Mouse (Mus musculus) E14TG2a.4 (cell line): ENCODE measurements around the gene Fnbp1l.
A peak's percentile ranks its signal among the peaks of the same experiment; 100 is the strongest.

Experiments used
- H3K27me3 ChIP-seq: 2 replicates; pipeline ENCODE4 v1.6.1; 2014; ENCODE audit warnings: low read length, control low read depth; ENCODE audit not compliant: insufficient read depth
- H3K36me3 ChIP-seq: 2 replicates; pipeline ENCODE4 v1.6.1; 2014; ENCODE audit warnings: low read length, control low read depth; ENCODE audit not compliant: insufficient read depth
- H3K4me1 ChIP-seq: replicated peaks from 2 replicates; pipeline ENCODE4 v1.6.1; 2014; ENCODE audit warnings: low read depth, low read length, control low read depth
- H3K4me3 ChIP-seq: replicated peaks from 2 replicates; pipeline ENCODE4 v1.5.1; 2014; ENCODE audit warnings: mild to moderate bottlenecking, low read length
- H3K9me3 ChIP-seq: 2 replicates; pipeline ENCODE4 v1.6.1; 2014; ENCODE audit warnings: low read length, control low read depth
- CTCF ChIP-seq: conservative IDR thresholded peaks from 2 replicates; pipeline ENCODE4 v1.5.1; 2014; ENCODE audit warnings: low read length
- NANOG ChIP-seq: IDR thresholded peaks from 2 replicates; pipeline ENCODE4 v1.6.1; 2014; ENCODE audit warnings: borderline replicate concordance, low read length, mixed read lengths
- POU5F1 ChIP-seq: IDR thresholded peaks from 2 replicates; pipeline ENCODE4 v1.6.1; 2014; ENCODE audit warnings: low read length, borderline replicate concordance

Fnbp1l gene

DNA sequence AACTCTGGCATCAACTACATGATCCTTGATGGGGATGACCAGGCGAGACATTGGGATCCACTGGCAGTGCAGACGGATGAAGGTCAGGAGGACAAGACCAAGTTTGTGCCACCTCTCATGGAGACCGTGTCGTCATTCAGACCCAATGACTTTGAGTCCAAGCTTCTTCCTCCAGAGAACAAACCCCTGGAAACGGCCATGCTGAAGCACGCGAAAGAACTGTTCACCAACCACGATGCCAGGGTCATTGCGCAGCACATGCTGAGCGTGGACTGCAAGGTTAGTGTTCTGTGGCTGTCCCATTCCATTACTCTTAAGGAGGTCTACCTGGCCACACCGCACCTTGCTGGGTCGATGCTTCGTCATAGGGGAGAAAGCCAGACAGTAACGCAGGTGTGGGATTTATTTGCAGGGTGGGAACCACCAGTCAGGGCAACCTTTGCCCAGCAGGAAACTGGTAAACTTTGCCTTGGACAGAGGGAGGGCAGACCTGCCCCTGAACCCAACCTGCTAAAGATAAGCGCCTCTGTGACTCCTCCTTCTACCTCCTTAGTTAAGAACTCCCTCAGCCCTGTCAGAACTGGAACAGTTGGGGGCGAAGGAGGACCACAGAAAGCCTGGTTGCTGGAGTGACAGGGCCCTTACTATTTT, 106.7 kb downstream of the Fnbp1l start:
- no peaks in the 10 kb centered on the region for H3K9me3 ChIP-seq
- peaks cover 69% of the 10 kb centered on the region for H3K36me3 ChIP-seq
- peaks cover 65% of the 10 kb centered on the region for H3K4me1 ChIP-seq
- no peak overlapping the region for H3K4me3 ChIP-seq
- TF ChIP-seq NANOG, result no peak
- no peak for TF ChIP-seq CTCF
- no peak for TF ChIP-seq POU5F1
- no peaks in the 10 kb centered on the region for H3K27me3 ChIP-seq

DNA sequence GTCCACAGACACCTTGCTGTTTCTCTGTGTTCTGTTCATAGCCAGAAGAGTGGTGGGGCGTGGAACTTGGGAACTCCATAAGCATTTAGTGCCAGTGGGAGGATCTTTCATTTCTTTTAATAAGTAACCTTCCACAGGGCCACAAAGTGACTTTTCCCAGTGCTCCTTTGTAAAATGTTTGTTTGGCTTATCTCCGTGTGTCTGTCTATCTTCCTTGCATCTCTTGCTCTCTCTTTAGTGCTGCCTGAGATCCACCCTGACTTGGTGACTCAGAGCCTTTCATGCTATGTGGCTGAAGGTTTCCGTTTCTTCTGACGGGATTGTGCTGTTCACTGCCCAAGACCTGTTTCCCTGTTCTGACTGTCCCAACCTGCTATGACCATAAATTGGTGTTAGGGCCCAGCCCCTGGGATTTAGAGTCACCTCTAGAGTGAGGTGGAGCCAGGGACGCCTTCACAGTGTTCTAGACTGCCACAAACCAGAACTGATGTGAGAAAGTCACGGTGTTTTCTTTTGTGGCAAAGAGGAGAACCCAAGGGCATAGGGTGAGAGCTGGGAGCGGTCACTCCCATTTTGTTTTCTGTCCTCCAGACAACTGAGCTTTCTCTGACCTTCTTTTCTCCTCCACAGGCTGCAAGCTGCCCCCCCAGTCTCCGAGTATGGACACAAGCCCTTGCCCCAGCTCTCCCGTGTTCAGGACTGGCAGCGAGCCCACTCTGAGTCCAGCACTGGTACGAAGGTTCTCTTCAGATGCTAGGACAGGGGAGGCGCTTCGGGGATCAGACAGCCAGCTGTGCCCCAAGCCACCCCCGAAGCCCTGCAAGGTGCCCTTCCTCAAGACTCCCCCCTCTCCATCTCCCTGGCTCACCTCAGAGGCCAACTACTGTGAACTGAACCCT, 107.5 kb downstream of the Fnbp1l start:
- no peak for TF ChIP-seq NANOG
- TF ChIP-seq POU5F1, result no peak
- no peak for TF ChIP-seq CTCF
- no peaks in the 10 kb centered on the region for H3K9me3 ChIP-seq
- H3K4me3 ChIP-seq, result no peak overlapping the region
- H3K36me3 ChIP-seq, result peaks cover 61% of the 10 kb centered on the region
- no peaks in the 10 kb centered on the region for H3K27me3 ChIP-seq
- H3K4me1 ChIP-seq, result peaks cover 72% of the 10 kb centered on the region

DNA sequence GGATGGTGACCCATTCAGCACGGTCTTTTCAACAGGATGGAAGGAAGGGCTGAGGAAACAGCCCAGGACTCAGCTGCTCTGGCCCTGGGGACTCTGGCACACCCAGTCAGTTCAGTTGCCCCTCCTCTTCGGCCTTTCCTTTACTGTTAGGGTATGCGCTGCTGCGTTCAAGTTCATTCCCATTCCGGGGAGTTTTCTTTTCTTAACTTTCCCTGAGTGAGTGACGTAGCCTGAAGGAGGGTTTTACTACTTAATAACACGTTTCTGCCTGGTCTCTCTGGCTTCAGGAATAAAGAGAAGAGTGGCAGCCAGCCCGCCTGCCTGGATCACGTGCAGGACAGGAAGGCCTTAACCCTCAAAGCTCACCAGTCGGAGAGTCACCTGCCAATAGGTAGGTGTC, 108.6 kb downstream of the Fnbp1l start:
- Histone ChIP-seq H3K4me3 (peak overlapping the region; percentile 43), H3K9me3 (no peaks in the 10 kb centered on the region), H3K4me1 (peaks cover 72% of the 10 kb centered on the region), H3K36me3 (peaks cover 55% of the 10 kb centered on the region), H3K27me3 (no peaks in the 10 kb centered on the region)
- TF ChIP-seq CTCF, result no peak
- no peak for TF ChIP-seq POU5F1
- TF ChIP-seq NANOG, result no peak

DNA sequence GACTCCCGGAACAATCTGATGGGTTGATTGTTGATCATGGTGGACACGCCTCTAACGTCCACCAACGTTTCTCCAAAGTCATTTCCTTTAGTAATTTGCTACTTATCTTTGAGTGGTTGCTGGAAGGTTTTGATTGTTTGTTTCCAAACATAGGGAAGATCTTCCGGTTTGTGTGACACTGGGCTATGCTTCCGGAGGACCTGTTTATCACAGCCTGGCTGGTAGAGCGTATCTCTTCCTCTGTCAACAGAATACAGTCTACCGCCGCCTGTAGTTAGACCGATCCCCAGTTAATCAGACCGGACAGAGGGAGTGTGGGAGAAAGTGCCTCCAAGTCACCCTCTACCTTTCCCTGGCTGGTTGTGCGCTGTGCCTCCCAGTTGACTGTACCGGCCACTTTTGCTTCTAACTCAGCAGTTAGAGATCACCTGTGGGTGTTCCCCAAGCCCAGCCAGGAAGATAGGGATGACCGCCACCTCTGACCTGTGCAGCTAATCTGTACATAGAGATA, 109.2 kb downstream of the Fnbp1l start:
- Histone ChIP-seq H3K36me3 (peaks cover 48% of the 10 kb centered on the region), H3K4me3 (peak overlapping the region; percentile 43), H3K9me3 (no peaks in the 10 kb centered on the region), H3K4me1 (peaks cover 68% of the 10 kb centered on the region), H3K27me3 (no peaks in the 10 kb centered on the region)
- no peak for TF ChIP-seq NANOG
- no peak for TF ChIP-seq CTCF
- TF ChIP-seq POU5F1, result no peak

DNA sequence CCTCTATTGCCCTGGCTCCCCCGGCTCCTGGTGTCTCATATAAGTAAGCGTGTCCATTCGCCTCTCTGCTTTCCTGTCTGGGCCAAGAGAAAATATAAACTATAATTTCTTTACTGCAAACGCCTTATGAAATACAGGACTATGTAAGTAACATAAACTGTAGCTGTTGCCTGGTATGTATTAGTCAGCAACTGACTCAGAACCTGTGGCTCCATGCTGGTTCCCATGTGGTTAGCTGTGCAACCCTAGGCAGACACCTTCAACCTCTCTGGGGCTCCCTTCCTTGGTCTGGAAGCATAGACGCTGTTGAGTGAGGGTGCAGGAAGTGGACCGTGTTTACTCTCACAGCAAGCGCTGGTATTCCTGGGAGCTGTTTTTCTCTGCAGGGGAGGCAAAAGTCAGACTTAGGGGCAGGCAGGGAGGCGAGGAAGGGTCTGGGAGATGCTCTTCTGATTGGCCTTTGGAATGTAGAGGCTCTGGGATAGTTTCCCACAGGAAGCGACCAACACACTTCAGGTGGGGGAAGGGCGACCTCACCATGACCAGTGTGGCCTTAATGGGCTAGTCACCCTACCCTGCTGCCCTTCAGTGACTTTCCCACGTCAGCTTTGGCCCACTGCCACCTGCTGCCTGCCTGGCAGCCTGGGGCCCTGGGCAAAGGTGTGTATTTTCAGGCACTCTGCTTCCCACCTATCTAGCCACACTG, 109.8 kb downstream of the Fnbp1l start:
- no peak overlapping the region for H3K4me3 ChIP-seq
- peaks cover 48% of the 10 kb centered on the region for H3K36me3 ChIP-seq
- TF ChIP-seq NANOG, result no peak
- no peak for TF ChIP-seq CTCF
- no peak for TF ChIP-seq POU5F1
- H3K27me3 ChIP-seq, result no peaks in the 10 kb centered on the region
- no peaks in the 10 kb centered on the region for H3K9me3 ChIP-seq
- peaks cover 68% of the 10 kb centered on the region for H3K4me1 ChIP-seq

DNA sequence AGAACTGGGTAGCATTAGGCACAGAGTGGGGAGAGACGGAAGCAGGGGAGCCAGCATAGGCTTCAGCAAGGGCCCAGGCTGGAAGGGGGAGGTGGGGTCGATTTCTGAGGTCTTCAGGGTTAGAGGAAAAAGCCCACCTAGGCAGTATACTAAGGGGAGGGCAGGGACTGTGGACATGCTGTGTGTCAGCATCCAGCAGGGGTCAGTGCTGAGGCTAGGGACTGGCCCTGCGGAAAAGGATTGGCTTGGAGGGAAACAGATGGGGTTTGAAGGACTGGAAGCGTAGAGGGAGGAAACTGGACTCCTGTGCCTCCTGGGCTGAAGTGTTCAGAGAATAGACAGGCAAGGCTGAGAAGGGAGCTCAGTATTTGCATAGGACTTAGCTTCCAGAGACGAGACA, 110.4 kb downstream of the Fnbp1l start:
- Histone ChIP-seq H3K4me3 (0 out of 2 replicates have a peak overlapping the region, but pooled peaks have one; percentile 75), H3K27me3 (no peaks in the 10 kb centered on the region), H3K4me1 (peaks cover 72% of the 10 kb centered on the region), H3K36me3 (peaks cover 44% of the 10 kb centered on the region), H3K9me3 (no peaks in the 10 kb centered on the region)
- TF ChIP-seq CTCF (peak; percentile 57), NANOG (no peak), POU5F1 (no peak)

DNA sequence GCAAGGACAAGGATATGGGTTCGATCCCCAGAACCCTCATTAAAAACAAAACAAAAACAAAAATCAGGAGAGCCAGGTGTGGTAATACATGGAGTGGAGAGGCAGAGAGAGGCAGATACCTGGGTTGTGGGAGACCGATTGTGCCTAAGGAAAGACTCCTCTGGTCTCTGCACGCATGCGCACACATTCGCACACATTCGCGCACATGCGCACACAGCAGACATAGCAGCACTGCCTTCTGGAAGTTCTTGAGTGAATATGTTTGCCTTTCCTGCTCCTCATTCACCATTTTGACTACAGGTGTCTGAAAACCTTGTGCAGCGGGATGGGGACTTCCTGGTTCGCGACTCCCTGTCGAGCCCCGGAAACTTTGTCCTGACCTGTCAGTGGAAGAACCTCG, 111.7 kb downstream of the Fnbp1l start:
- Histone ChIP-seq H3K9me3 (no peaks in the 10 kb centered on the region), H3K4me1 (peaks cover 73% of the 10 kb centered on the region), H3K4me3 (peak overlapping the region; percentile 75), H3K36me3 (peaks cover 40% of the 10 kb centered on the region), H3K27me3 (no peaks in the 10 kb centered on the region)
- TF ChIP-seq POU5F1 (no peak), CTCF (no peak), NANOG (no peak)

DNA sequence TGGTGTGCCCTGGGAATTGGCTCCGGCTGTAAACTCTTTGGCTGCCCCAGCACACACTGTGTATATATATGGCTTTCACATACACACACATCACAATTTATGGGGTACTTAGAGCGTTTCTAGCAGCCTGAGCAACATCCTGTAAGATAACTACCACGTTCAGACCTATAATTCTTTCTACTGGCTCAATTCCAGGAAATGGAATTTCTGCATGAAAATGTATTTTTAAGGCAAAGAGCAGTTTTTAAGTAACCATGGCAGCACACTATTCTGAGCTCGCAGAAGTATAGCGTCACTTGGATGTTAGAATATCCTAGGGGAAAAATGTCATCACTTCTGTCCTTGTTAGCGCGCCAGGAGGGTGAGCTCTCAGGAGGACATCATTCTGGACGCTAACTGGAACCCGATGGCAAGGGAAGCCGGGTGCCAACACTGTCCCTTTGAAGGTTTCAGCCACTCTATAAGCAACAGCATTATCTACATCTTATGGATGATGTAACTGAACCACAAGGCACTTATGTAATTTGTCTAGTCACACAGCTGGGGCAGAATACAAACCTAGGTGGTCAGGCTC, 113.1 kb downstream of the Fnbp1l start:
- H3K4me1 ChIP-seq, result peaks cover 73% of the 10 kb centered on the region
- no peaks in the 10 kb centered on the region for H3K9me3 ChIP-seq
- TF ChIP-seq POU5F1 (no peak), NANOG (no peak), CTCF (no peak)
- H3K27me3 ChIP-seq, result no peaks in the 10 kb centered on the region
- H3K36me3 ChIP-seq, result peaks cover 26% of the 10 kb centered on the region
- no peak overlapping the region for H3K4me3 ChIP-seq
